In genomic region chr5:116023821-116024284, GRCm38 (mm10) we compare ENCODE assay signal across 8 mouse cellular contexts. TPM values are rescaled to one million over a fixed set of nuclear protein-coding genes. Genes with fewer than 3 reads are reported as not detected.
DNase-seq lines count a peak whose midpoint lies in the region; ATAC-seq and TF ChIP-seq lines count a peak whose summit lies in the region.

No protein-coding gene starts in this region.

- H3K36me3 ChIP-seq in forebrain, embryonic 13.5 days (ENCODE audit: poor library complexity, severe bottlenecking), result peaks cover 37% of the 10 kb centered on the region
- H3K36me3 ChIP-seq in liver, adult 2 months (ENCODE audit: control insufficient read depth, insufficient read depth, low read length), result peaks cover 8% of the 10 kb centered on the region; the same call in 1 of the 2 replicates
- H3K36me3 ChIP-seq in stomach, embryonic 14.5 days (ENCODE audit: control insufficient read depth, insufficient read depth, low read length), result peaks cover 30% of the 10 kb centered on the region

- H3K9ac ChIP-seq in forebrain, embryonic 13.5 days, result peak overlapping the region; percentile 84
- H3K9ac ChIP-seq in liver, adult 2 months (ENCODE audit: low read depth, low read length), result peak overlapping the region; percentile 85
- peak overlapping the region; percentile 80 for H3K9ac ChIP-seq in stomach, embryonic 14.5 days (replicated peaks; ENCODE audit: low read depth, low read length)

- H3K4me3 ChIP-seq in forebrain, embryonic 13.5 days, result peak overlapping the region; percentile 83
- peak overlapping the region; percentile 82 for H3K4me3 ChIP-seq in liver, adult 2 months (ENCODE audit: insufficient read depth, low read depth, low read length)
- H3K4me3 ChIP-seq in stomach, embryonic 14.5 days (ENCODE audit: low read depth, low read length), result peak overlapping the region; percentile 82

- H3K4me2 ChIP-seq in forebrain, embryonic 13.5 days, result peak overlapping the region; percentile 83
- peak overlapping the region; percentile 87 for H3K4me2 ChIP-seq in stomach, embryonic 14.5 days (replicated peaks; ENCODE audit: low read depth, low read length)

- H3K9me3 ChIP-seq in forebrain, embryonic 13.5 days (replicated peaks), result no peaks in the 10 kb centered on the region
- no peaks in the 10 kb centered on the region for H3K9me3 ChIP-seq in stomach, embryonic 14.5 days (ENCODE audit: control insufficient read depth, low read depth, low read length)

- TF ChIP-seq CTCF in liver, adult 2 months (IDR thresholded peaks at IDR 0.05; ENCODE audit: low read depth, low read length), result no peak

- TF ChIP-seq POLR2A in liver, adult 2 months (IDR thresholded peaks at IDR 0.05; ENCODE audit: extremely low read depth, insufficient read depth, low read length), result no peak

- peak; percentile 45 for DNase-seq in cerebellum, adult 9-10 months
- DNase-seq in cerebellum, adult 11 months, result no peak
- peak; percentile 34 for DNase-seq in 3T3-L1 (ENCODE audit: low read depth, low spot score)
- no peak for DNase-seq in liver, adult 2 months (ENCODE audit: extremely low read depth, low read depth, low spot score)
- no peak for DNase-seq in natural killer cell, adult 2 months (ENCODE audit: low spot score in 2 of 2)
- DNase-seq in testis, postnatal 10 days (ENCODE audit: low spot score), result no peak

- ATAC-seq in forebrain, embryonic 13.5 days, result peak; percentile 67
- ATAC-seq in stomach, embryonic 14.5 days (ENCODE audit: insufficient number of reproducible peaks, insufficient read depth, low FRiP score, low read depth), result peak; percentile 39; the same call in 1 of the 2 replicates

- peaks cover 25% of the 10 kb centered on the region for H3K4me1 ChIP-seq in forebrain, embryonic 13.5 days
- H3K4me1 ChIP-seq in liver, adult 2 months (ENCODE audit: control insufficient read depth, insufficient read depth, low read length), result peaks cover 37% of the 10 kb centered on the region
- H3K4me1 ChIP-seq in stomach, embryonic 14.5 days (ENCODE audit: control insufficient read depth, insufficient read depth, low read length), result 0 out of 2 replicates have a peak, but pooled peaks cover 6% of the 10 kb centered on the region

- no peaks in the 10 kb centered on the region for H3K27me3 ChIP-seq in forebrain, embryonic 13.5 days
- H3K27me3 ChIP-seq in liver, adult 2 months (ENCODE audit: control insufficient read depth, insufficient read depth, low read length), result no peaks in the 10 kb centered on the region
- no peaks in the 10 kb centered on the region for H3K27me3 ChIP-seq in stomach, embryonic 14.5 days (ENCODE audit: control insufficient read depth, insufficient read depth, low read length)

- H3K79me2 ChIP-seq in liver, adult 2 months (ENCODE audit: control insufficient read depth, insufficient read depth, low read length), result peaks cover 8% of the 10 kb centered on the region; the same call in 1 of the 2 replicates

- H3K27ac ChIP-seq in forebrain, embryonic 13.5 days, result peak overlapping the region; percentile 77
- H3K27ac ChIP-seq in liver, adult 2 months (replicated peaks; ENCODE audit: insufficient read depth, low read depth, low read length), result peak overlapping the region; percentile 78
- H3K27ac ChIP-seq in stomach, embryonic 14.5 days (ENCODE audit: low read length), result peak overlapping the region; percentile 81

- under 1% methylated on average over 27 of the region's 28 CpGs for WGBS in forebrain, embryonic 13.5 days
- WGBS in liver, adult 2 months, result under 1% methylated on average over 28 of the region's 28 CpGs
- under 1% methylated on average over 27 of the region's 28 CpGs for WGBS in stomach, embryonic 14.5 days

RNA-seq across cellular contexts. Expression of gene Prkab1, which starts 0.5 kb away (rescaled TPM):
- 47.6 and 53.7 TPM in 2 replicates for polyA plus RNA-seq in forebrain, embryonic 13.5 days (2015; fragmentation: Nextera tagmentation; extraction: Ambion mirVana)
- total RNA-seq in liver, adult 2 months (2014; rRNA removed), result 13.6 and 20.2 TPM in 2 replicates
- polyA plus RNA-seq in liver, adult 2 months (2012; rRNA removed), result 36.9 and 48.5 TPM in 2 replicates
- 59.7 and 60.8 TPM in 2 replicates for polyA plus RNA-seq in stomach, embryonic 14.5 days (2014; fragmentation: Nextera tagmentation; extraction: Ambion mirVana)

RNA-seq across cellular contexts. Expression of gene Tmem233, which starts 59.2 kb away (rescaled TPM):
- polyA plus RNA-seq in forebrain, embryonic 13.5 days (2015; fragmentation: Nextera tagmentation; extraction: Ambion mirVana), result not detected in 2 replicates
- total RNA-seq in liver, adult 2 months (2014; rRNA removed), result not detected in 2 replicates
- not detected in 2 replicates for polyA plus RNA-seq in liver, adult 2 months (2012; rRNA removed)
- not detected in 2 replicates for polyA plus RNA-seq in stomach, embryonic 14.5 days (2014; fragmentation: Nextera tagmentation; extraction: Ambion mirVana)

Comparison
In these comparisons a context has a peak if more than half of its experiments do, and no peak if none do; other contexts are left out.
1. DNase-seq: peak in cerebellum, adult 9-10 months (single experiment) and 3T3-L1 (single experiment); none in cerebellum, adult 11 months (single experiment), liver, adult 2 months (single experiment), natural killer cell, adult 2 months (0 of 2) and testis, postnatal 10 days (single experiment).
2. Peak in every context shown above with its lines, with median percentiles within 50 percentile points of each other: H3K27ac ChIP-seq, H3K4me3 ChIP-seq and H3K9ac ChIP-seq.